Mouse (Mus musculus) heart, postnatal 0 days (tissue): Measurements from ENCODE around the gene Amigo1.

Source experiments
- CTCF ChIP-seq: IDR thresholded peaks from 2 replicates; pipeline ENCODE4 v1.5.1; 2016; ENCODE audit warnings: antibody characterized with exemption, control low read depth, low read depth
- EP300 ChIP-seq: IDR thresholded peaks from 2 replicates; pipeline ENCODE4 v1.6.1; 2016; ENCODE audit warnings: antibody characterized with exemption, low read depth

DNA sequence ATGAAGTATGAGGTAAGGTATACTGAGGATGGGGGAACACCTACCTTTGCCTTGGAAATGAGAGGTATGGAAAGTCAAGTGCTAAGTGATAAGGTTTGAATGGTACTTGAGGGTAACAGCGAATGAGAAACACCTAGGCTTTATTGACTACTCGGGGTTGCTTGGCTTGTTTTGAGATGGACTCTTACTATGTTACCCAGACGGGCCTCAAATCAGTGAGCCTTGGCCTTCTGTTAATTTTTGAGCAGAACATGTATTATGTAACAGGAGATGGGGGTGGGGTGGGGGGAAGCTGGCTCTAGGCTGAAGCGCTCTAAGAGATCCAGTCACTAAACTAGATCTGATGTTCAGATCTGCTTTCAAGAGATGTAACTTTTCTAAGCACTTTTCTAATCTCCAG is 45.5 kb downstream of the Amigo1 start:
- TF ChIP-seq CTCF (no peak), EP300 (no peak)
